Mouse (Mus musculus) olfactory bulb, adult 2 months (tissue): ENCODE results near the gene Iqcc.

Experiments used
- CTCF ChIP-seq: fragments of 200-500 bp; IDR thresholded peaks from 2 replicates; pipeline ENCODE4 v1.5.1; 2012; ENCODE audit warnings: low read depth, mild to moderate bottlenecking, low read length, moderate library complexity; ENCODE audit not compliant: insufficient read depth
- POLR2A ChIP-seq: fragments of 200-500 bp; IDR thresholded peaks from 2 replicates; pipeline ENCODE4 v1.6.1; 2012; ENCODE audit warnings: mild to moderate bottlenecking, low read depth, low read length, moderate library complexity; ENCODE audit not compliant: insufficient read depth

GRCm38 (mm10) chr4:129568366-129568765 lies 50.5 kb downstream of the Iqcc start:
- TF ChIP-seq CTCF (no peak), POLR2A (no peak)
